Mouse (Mus musculus) T-helper 1 cell (primary cell): ENCODE measurements around the gene Gm8271.
"Not testable (repeated sequence)": the region's sequence is repeated elsewhere in the genome, so short reads cannot be mapped to it uniquely, and the experiment has no call there.

Experiments
- in situ Hi-C: fragments of 300-600 bp; cut with MboI, MseI; formaldehyde crosslinking; loops from one replicate; pipeline ENCODE4 v1.15.1; 2025; ENCODE audit warnings: high pct_unique_total_duplicates

Gm8271 gene

DNA sequence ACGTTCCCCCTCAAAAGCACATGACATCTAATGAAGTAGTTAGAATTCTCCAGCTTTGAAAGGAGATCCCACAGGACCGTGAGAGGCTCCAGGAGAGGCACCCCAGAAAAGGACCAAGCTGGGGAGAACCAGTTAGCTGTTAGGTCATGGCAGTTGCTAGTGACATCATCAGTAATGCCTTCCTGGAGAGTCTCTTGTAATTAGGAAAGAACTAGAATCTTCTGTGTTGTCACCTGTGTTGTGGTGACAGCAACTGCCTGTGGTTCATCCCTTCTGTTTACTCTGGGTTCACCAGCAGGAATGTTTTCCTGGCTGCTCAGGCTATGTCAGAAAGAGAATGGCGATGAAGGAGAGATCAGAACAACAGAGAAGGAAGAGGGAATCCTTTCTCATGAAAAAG is at the start of gene Gm8271:
Gene Gm8271, plus strand, starts transcription at position 301 of the 400 bp plus-strand sequence.
- in situ Hi-C loops: loop anchor here (25.0 kb wide), 1 partner anchor 352 kb away; the partner anchor contains the start of gene Gm3532

DNA sequence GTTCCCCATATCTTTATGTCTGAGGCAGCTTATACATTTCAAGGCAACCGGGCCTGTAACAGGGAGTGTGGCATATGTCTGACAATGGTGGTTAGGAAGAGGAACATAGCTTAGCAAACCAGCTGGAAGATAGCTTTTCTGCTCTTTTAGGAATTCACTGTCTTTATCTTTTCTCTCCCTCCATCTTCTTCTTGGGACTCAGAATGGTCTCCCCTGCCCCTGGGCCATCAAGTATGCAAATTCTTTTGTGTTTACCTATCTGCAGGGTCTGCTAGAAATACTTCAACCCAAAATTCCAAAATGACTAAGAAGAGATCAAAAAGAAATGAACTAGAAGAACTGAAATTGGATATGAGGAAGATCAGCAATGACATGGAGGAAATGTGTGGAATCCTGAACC is 21.4 kb upstream of the Gm8271 start, which contains the start of gene Gm3317:
Gene Gm3317, plus strand, starts transcription at position 301 of the 400 bp plus-strand sequence.
- in situ Hi-C loops: not testable (repeated sequence)
